In genomic region chr19:55570520-55571296, GRCm38 (mm10) we compare ENCODE assay signal across 19 mouse cellular contexts.
A peak's percentile ranks its signal among the peaks of the same experiment; 100 is the strongest.
DNase-seq lines count a peak whose midpoint lies in the region; ATAC-seq and TF ChIP-seq lines count a peak whose summit lies in the region.
"Had no signal": no experiment of that assay in that cellular context is flagged by ENCODE, and none has a peak within 500 bp of the region (broad histone marks: within the 10 kb centered on the region; RNA-seq: fewer than 3 reads in every experiment).

No protein-coding gene starts in this region.

- peak overlapping the region; percentile 59 for H3K27ac ChIP-seq in heart, embryonic 13.5 days (replicated peaks)
- H3K27ac ChIP-seq in testis, adult 2 months (ENCODE audit: control insufficient read depth, insufficient read depth, low read depth, low read length), result no peak overlapping the region
- peak overlapping the region; percentile 41; the same call in 1 of the 2 replicates for H3K27ac ChIP-seq in intestine, embryonic 15.5 days
- peak overlapping the region; percentile 30; the same call in 1 of the 2 replicates for H3K27ac ChIP-seq in stomach, postnatal 0 days (replicated peaks)
- H3K27ac ChIP-seq: forebrain, embryonic 12.5 days; hindbrain, embryonic 15.5 days; layer of hippocampus, adult 2 months; liver, embryonic 14.5 days had no signal

- TF ChIP-seq POLR2A in testis, adult 2 months (IDR thresholded peaks at IDR 0.05; ENCODE audit: control insufficient read depth, low read depth, low read length), result no peak

- TF ChIP-seq CTCF in testis, adult 2 months (IDR thresholded peaks at IDR 0.05; ENCODE audit: control insufficient read depth, insufficient read depth, insufficient replicate concordance, low read depth, low read length), result no peak
- TF ChIP-seq CTCF in stomach, postnatal 0 days (IDR thresholded peaks at IDR 0.05; ENCODE audit: low read depth), result no peak

- peak overlapping the region; percentile 26 for H3K4me2 ChIP-seq in heart, embryonic 13.5 days
- no peak overlapping the region for H3K4me2 ChIP-seq in intestine, embryonic 15.5 days (replicated peaks)
- H3K4me2 ChIP-seq in stomach, postnatal 0 days (replicated peaks; ENCODE audit: low read depth), result no peak overlapping the region
- H3K4me2 ChIP-seq: forebrain, embryonic 12.5 days; hindbrain, embryonic 15.5 days had no signal

- H3K36me3 ChIP-seq in heart, embryonic 13.5 days, result no peaks in the 10 kb centered on the region
- H3K36me3 ChIP-seq in testis, adult 2 months (ENCODE audit: control insufficient read depth, insufficient read depth, low read length), result no peaks in the 10 kb centered on the region
- no peaks in the 10 kb centered on the region for H3K36me3 ChIP-seq in intestine, embryonic 15.5 days
- H3K36me3 ChIP-seq in stomach, postnatal 0 days (ENCODE audit: control insufficient read depth, insufficient read depth, low read length), result no peaks in the 10 kb centered on the region
- H3K36me3 ChIP-seq: forebrain, embryonic 12.5 days; hindbrain, embryonic 15.5 days had no signal

- ATAC-seq in heart, embryonic 13.5 days (ENCODE audit: extremely low read depth, insufficient number of reproducible peaks, low FRiP score, low TSS enrichment), result no peak
- ATAC-seq in intestine, embryonic 15.5 days, result peak; percentile 73
- peak; percentile 69 for ATAC-seq in stomach, postnatal 0 days (ENCODE audit: low FRiP score, low TSS enrichment)
- no peak for ATAC-seq in cerebellum, adult (ENCODE audit: insufficient number of reproducible peaks, low FRiP score, low TSS enrichment)

- no peaks in the 10 kb centered on the region for H3K9me3 ChIP-seq in heart, embryonic 13.5 days
- H3K9me3 ChIP-seq in intestine, embryonic 15.5 days, result no peaks in the 10 kb centered on the region
- no peaks in the 10 kb centered on the region for H3K9me3 ChIP-seq in stomach, postnatal 0 days (ENCODE audit: control insufficient read depth, low read length)
- H3K9me3 ChIP-seq: forebrain, embryonic 12.5 days; hindbrain, embryonic 15.5 days had no signal

- 60% methylated on average over 9 of the region's 9 CpGs for WGBS in heart, embryonic 13.5 days
- 60% methylated on average over 9 of the region's 9 CpGs for WGBS in intestine, embryonic 15.5 days
- whole genome bisulfite sequencing in stomach, postnatal 0 days, result 60% methylated on average over 9 of the region's 9 CpGs

- H3K27me3 ChIP-seq in heart, embryonic 13.5 days (replicated peaks), result no peaks in the 10 kb centered on the region
- no peaks in the 10 kb centered on the region for H3K27me3 ChIP-seq in testis, adult 2 months (ENCODE audit: control insufficient read depth, insufficient read depth, low read length)
- no peaks in the 10 kb centered on the region for H3K27me3 ChIP-seq in intestine, embryonic 15.5 days (replicated peaks)
- no peaks in the 10 kb centered on the region for H3K27me3 ChIP-seq in stomach, postnatal 0 days (ENCODE audit: control insufficient read depth, insufficient read depth, low read length)

- DNase-seq in heart, postnatal 4 days, result no peak
- no peak for DNase-seq in testis, postnatal 14 days (ENCODE audit: low spot score)
- no peak for DNase-seq in stomach, postnatal 0 days (ENCODE audit: low spot score)
- DNase-seq in thymus, postnatal 0 days (ENCODE audit: low spot score), result no peak
- DNase-seq: adrenal gland, postnatal 36 days; cerebellum, adult 9-11 months; heart, adult 11 months; kidney, adult 8-10 months; midbrain, embryonic 14.5 days had no signal

- no peak for TF ChIP-seq EP300 in stomach, postnatal 0 days (optimal IDR thresholded peaks at IDR 0.05)

- no peak overlapping the region for H3K9ac ChIP-seq in heart, embryonic 13.5 days
- H3K9ac ChIP-seq in intestine, embryonic 15.5 days, result no peak overlapping the region
- H3K9ac ChIP-seq in stomach, postnatal 0 days (ENCODE audit: low read length), result no peak overlapping the region
- H3K9ac ChIP-seq: forebrain, embryonic 12.5 days; hindbrain, embryonic 15.5 days; liver, embryonic 14.5 days had no signal

- no peak overlapping the region for H3K4me3 ChIP-seq in heart, embryonic 13.5 days
- peak overlapping the region; percentile 33 for H3K4me3 ChIP-seq in testis, adult 2 months (ENCODE audit: control insufficient read depth, low read depth, low read length)
- no peak overlapping the region for H3K4me3 ChIP-seq in intestine, embryonic 15.5 days (replicated peaks)
- H3K4me3 ChIP-seq in stomach, postnatal 0 days (ENCODE audit: low read depth, low read length), result no peak overlapping the region
- H3K4me3 ChIP-seq: forebrain, embryonic 12.5 days; hindbrain, embryonic 15.5 days; layer of hippocampus, adult 2 months; left cerebral cortex, adult 2 months; myocyte had no signal

- peaks cover 72% of the 10 kb centered on the region for H3K4me1 ChIP-seq in heart, embryonic 13.5 days
- H3K4me1 ChIP-seq in testis, adult 2 months (ENCODE audit: control insufficient read depth, insufficient read depth, low read length), result no peaks in the 10 kb centered on the region
- H3K4me1 ChIP-seq in intestine, embryonic 15.5 days (replicated peaks), result peaks cover 25% of the 10 kb centered on the region
- 0 out of 2 replicates have a peak, but pooled peaks cover 2% of the 10 kb centered on the region for H3K4me1 ChIP-seq in stomach, postnatal 0 days (replicated peaks; ENCODE audit: control insufficient read depth, insufficient read depth)
- H3K4me1 ChIP-seq: forebrain, embryonic 12.5 days; hindbrain, embryonic 15.5 days had no signal

Comparison
In these comparisons a context has a peak if more than half of its experiments do, and no peak if none do; other contexts are left out.
1. ATAC-seq: peak in intestine, embryonic 15.5 days (single experiment) and stomach, postnatal 0 days (single experiment); none in heart, embryonic 13.5 days (single experiment) and cerebellum, adult (single experiment).